Mouse (Mus musculus): ENCODE results near the gene Aqp2. TPM values are rescaled to one million over a fixed set of nuclear protein-coding genes. Genes with fewer than 3 reads are reported as not detected.
A peak's percentile ranks its signal among the peaks of the same experiment; 100 is the strongest.

The Aqp2 gene
- polyA plus RNA-seq, 1 experiment, result 0.07 TPM

GRCm38 (mm10) chr15:99605595-99605994, 26.7 kb downstream of the Aqp2 start:
- TF ChIP-seq CTCF (IDR thresholded peaks at IDR 0.05; ENCODE audit: borderline replicate concordance, extremely low read depth, insufficient read depth, insufficient read length) (no peak), POLR2A (IDR thresholded peaks at IDR 0.05; ENCODE audit: borderline replicate concordance, extremely low read depth, insufficient read depth, insufficient read length, poor library complexity, severe bottlenecking) (no peak)

GRCm38 (mm10) chr15:99606515-99606914, 27.7 kb downstream of the Aqp2 start:
- DNase-seq (ENCODE audit: low read depth), result no peak
- no peak for TF ChIP-seq CTCF (IDR thresholded peaks at IDR 0.05; ENCODE audit: borderline replicate concordance, extremely low read depth, insufficient read depth, insufficient read length)
- TF ChIP-seq POLR2A (IDR thresholded peaks at IDR 0.05; ENCODE audit: borderline replicate concordance, extremely low read depth, insufficient read depth, insufficient read length, poor library complexity, severe bottlenecking), result no peak

More at GRCm38 (mm10) chr15:99605595-99605994, 26.7 kb downstream of the Aqp2 start:
- peak; percentile 60 for DNase-seq (ENCODE audit: low read depth)

GRCm38 (mm10) chr15:99607388-99608113, 28.7 kb downstream of the Aqp2 start:
- no peak for TF ChIP-seq CTCF (IDR thresholded peaks at IDR 0.05; ENCODE audit: borderline replicate concordance, extremely low read depth, insufficient read depth, insufficient read length)
- TF ChIP-seq POLR2A (IDR thresholded peaks at IDR 0.05; ENCODE audit: borderline replicate concordance, extremely low read depth, insufficient read depth, insufficient read length, poor library complexity, severe bottlenecking), result no peak

GRCm38 (mm10) chr15:99608382-99609125, 29.7 kb downstream of the Aqp2 start:
- TF ChIP-seq POLR2A (IDR thresholded peaks at IDR 0.05; ENCODE audit: borderline replicate concordance, extremely low read depth, insufficient read depth, insufficient read length, poor library complexity, severe bottlenecking) (no peak), CTCF (IDR thresholded peaks at IDR 0.05; ENCODE audit: borderline replicate concordance, extremely low read depth, insufficient read depth, insufficient read length) (no peak)
- no peak for DNase-seq (ENCODE audit: low read depth)

More at GRCm38 (mm10) chr15:99607388-99608113, 28.7 kb downstream of the Aqp2 start:
- DNase-seq (ENCODE audit: low read depth), result peak; percentile 84

- no peak for DNase-seq (ENCODE audit: low read depth)
- no peak for TF ChIP-seq POLR2A (IDR thresholded peaks at IDR 0.05; ENCODE audit: borderline replicate concordance, extremely low read depth, insufficient read depth, insufficient read length, poor library complexity, severe bottlenecking)
- TF ChIP-seq CTCF (IDR thresholded peaks at IDR 0.05; ENCODE audit: borderline replicate concordance, extremely low read depth, insufficient read depth, insufficient read length), result no peak
Observed at GRCm38 (mm10) chr15:99611563-99611962, 32.7 kb downstream of the Aqp2 start.

GRCm38 (mm10) chr15:99614273-99614672, 35.4 kb downstream of the Aqp2 start:
- no peak for DNase-seq (ENCODE audit: low read depth)
- TF ChIP-seq POLR2A (IDR thresholded peaks at IDR 0.05; ENCODE audit: borderline replicate concordance, extremely low read depth, insufficient read depth, insufficient read length, poor library complexity, severe bottlenecking), result no peak

GRCm38 (mm10) chr15:99614753-99615152, 35.9 kb downstream of the Aqp2 start:
- peak; percentile 74 for DNase-seq (ENCODE audit: low read depth)
- TF ChIP-seq CTCF (IDR thresholded peaks at IDR 0.05; ENCODE audit: borderline replicate concordance, extremely low read depth, insufficient read depth, insufficient read length) (no peak), POLR2A (IDR thresholded peaks at IDR 0.05; ENCODE audit: borderline replicate concordance, extremely low read depth, insufficient read depth, insufficient read length, poor library complexity, severe bottlenecking) (no peak)

GRCm38 (mm10) chr15:99615246-99615645, 36.4 kb downstream of the Aqp2 start:
- DNase-seq (ENCODE audit: low read depth), result peak; percentile 60
- TF ChIP-seq POLR2A (IDR thresholded peaks at IDR 0.05; ENCODE audit: borderline replicate concordance, extremely low read depth, insufficient read depth, insufficient read length, poor library complexity, severe bottlenecking) (no peak), CTCF (IDR thresholded peaks at IDR 0.05; ENCODE audit: borderline replicate concordance, extremely low read depth, insufficient read depth, insufficient read length) (no peak)

GRCm38 (mm10) chr15:99618595-99618994, 39.7 kb downstream of the Aqp2 start:
- no peak for TF ChIP-seq POLR2A (IDR thresholded peaks at IDR 0.05; ENCODE audit: borderline replicate concordance, extremely low read depth, insufficient read depth, insufficient read length, poor library complexity, severe bottlenecking)
- no peak for TF ChIP-seq CTCF (IDR thresholded peaks at IDR 0.05; ENCODE audit: borderline replicate concordance, extremely low read depth, insufficient read depth, insufficient read length)
- DNase-seq (ENCODE audit: low read depth), result no peak

GRCm38 (mm10) chr15:99619821-99620220, 41.0 kb downstream of the Aqp2 start:
- TF ChIP-seq POLR2A (IDR thresholded peaks at IDR 0.05; ENCODE audit: borderline replicate concordance, extremely low read depth, insufficient read depth, insufficient read length, poor library complexity, severe bottlenecking) (no peak), CTCF (IDR thresholded peaks at IDR 0.05; ENCODE audit: borderline replicate concordance, extremely low read depth, insufficient read depth, insufficient read length) (no peak)
- peak; percentile 76 for DNase-seq (ENCODE audit: low read depth)

GRCm38 (mm10) chr15:99622063-99622462, 43.2 kb downstream of the Aqp2 start:
- DNase-seq (ENCODE audit: low read depth), result no peak
- no peak for TF ChIP-seq CTCF (IDR thresholded peaks at IDR 0.05; ENCODE audit: borderline replicate concordance, extremely low read depth, insufficient read depth, insufficient read length)
- TF ChIP-seq POLR2A (IDR thresholded peaks at IDR 0.05; ENCODE audit: borderline replicate concordance, extremely low read depth, insufficient read depth, insufficient read length, poor library complexity, severe bottlenecking), result no peak

Data from brain, embryonic 14.5 days (tissue).